Mouse (Mus musculus) layer of hippocampus, adult 11-12 months (tissue): ENCODE measurements around the gene Rfc2.

Source experiments
- DNase-seq: peaks from one replicate; pipeline ENCODE4 v3.0.0; 2022; ENCODE audit warnings: low spot score

Gene Rfc2

GRCm38 (mm10) chr5:134581146-134581545 lies at the start of gene Rfc2:
Rfc2 (plus strand) TSS chr5:134581366.
- DNase-seq, result no peak

DNA sequence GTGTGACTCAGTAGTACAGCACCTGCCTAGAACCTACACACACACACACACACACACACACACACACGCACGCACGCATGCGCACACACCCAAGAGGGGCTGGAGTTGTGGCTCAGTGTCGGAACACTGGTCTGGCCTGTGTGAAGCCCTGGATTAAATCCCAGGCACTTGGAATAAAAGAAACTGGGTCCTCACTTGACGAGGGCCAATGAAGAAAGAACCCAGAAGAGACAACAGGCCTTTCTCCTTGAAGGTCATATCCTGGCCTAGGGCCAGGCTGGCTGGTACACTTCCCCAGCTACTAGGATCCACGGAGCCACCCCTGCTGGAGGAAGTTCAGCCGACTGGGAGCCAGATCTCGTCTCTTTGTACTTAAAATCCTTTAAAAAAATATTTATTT lies 49.6 kb upstream of the Rfc2 start:
- DNase-seq, result peak; percentile 77

GRCm38 (mm10) chr5:134532417-134532816 lies 48.7 kb upstream of the Rfc2 start:
- DNase-seq, result no peak

GRCm38 (mm10) chr5:134536036-134536435 lies 45.1 kb upstream of the Rfc2 start:
- no peak for DNase-seq

DNA sequence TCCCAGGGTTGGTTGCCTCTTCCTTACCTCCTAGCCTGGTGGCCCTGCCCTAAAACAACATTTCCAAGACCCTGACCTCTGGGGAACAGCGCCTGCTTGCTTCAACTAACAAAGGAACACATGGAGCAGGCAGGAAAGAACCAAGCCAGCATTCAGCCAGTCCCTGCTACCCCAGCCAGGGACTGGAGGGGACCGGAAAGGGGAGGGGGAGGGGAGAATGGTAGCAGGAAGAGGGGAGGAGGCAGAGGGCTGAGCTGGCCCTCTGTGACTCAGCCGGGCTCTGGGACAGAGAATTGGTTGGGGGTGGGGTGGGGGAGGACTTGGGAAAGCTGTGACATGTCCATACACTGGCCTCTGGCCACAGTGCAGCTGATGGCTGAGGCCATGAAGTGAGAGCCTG lies 41.3 kb upstream of the Rfc2 start:
- DNase-seq, result no peak

- no peak for DNase-seq
Observed at GRCm38 (mm10) chr5:134540881-134541280, 40.3 kb upstream of the Rfc2 start.

GRCm38 (mm10) chr5:134541640-134542039 lies 39.5 kb upstream of the Rfc2 start:
- DNase-seq, result no peak

GRCm38 (mm10) chr5:134544516-134545241 lies 36.5 kb upstream of the Rfc2 start:
- DNase-seq, result no peak

GRCm38 (mm10) chr5:134545242-134545629 lies 35.9 kb upstream of the Rfc2 start:
- DNase-seq, result no peak

DNA sequence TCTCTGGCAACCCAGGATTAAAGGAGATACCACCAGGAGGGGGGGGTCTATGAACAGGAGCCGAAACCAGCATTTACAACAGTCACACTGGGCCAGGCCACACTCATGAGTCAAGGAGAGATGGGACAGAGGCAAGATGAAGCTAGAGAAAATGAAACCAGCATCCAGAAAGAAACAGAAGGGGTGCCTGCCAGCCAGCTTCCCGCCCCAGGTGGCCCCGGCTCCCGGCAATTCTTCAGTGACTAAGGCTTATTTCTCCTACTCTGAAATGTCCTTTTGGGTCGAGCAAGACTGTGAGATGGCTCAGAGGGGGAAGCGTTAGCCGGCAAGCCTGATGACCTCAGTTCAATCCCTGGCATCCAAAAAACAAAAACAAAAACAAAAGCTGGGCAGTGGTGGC lies 34.4 kb upstream of the Rfc2 start:
- no peak for DNase-seq

GRCm38 (mm10) chr5:134548306-134548705 lies 32.9 kb upstream of the Rfc2 start:
- no peak for DNase-seq

DNA sequence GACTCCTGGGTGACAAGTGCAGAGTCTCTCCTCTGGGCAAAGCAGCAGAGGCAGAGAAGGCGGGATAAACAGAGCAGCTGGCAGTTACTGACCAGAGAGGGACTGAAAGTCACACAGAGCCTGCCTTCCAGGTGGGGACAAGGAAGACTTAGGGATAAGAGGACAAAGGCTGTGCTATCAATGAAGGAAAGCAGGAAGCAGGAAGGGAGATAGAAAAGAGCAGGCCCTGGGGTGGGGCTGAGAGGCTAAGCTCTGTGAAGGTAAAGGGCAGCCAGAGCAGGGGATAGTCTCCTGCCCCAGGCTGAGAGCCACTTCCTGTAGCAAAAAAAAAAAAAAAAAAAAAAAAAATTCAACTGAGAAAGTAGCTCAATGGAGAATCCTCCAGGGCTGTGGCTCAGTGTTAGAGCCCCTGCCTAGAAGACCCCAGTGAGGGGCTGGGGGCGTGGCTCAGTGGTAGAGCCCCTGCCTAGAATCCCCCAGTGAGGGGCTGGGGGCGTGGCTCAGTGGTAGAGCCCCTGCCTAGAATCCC lies 31.5 kb upstream of the Rfc2 start:
- DNase-seq, result no peak

DNA sequence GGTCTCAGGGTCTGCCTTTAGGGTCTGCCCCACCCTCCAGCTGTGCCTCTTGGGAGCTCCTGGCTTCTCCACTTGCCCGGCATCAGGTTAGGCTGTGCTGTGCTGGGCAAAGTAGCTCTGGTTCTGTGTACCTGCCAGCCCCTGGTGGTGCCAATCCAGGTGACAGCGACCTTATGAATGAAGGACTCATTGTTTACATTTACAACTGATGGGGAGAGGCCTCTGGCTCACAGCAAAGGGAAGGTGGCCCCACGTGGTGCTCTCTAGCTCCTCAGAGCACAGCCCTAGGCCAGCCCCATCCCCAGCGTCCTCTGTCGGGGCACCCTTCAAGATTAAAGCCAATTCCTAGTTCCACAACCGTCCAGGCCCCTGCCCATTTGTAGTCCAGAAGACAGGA lies 30.3 kb upstream of the Rfc2 start:
- no peak for DNase-seq

- peak; percentile 68 for DNase-seq
Observed at GRCm38 (mm10) chr5:134551233-134552109, 29.7 kb upstream of the Rfc2 start.

DNA sequence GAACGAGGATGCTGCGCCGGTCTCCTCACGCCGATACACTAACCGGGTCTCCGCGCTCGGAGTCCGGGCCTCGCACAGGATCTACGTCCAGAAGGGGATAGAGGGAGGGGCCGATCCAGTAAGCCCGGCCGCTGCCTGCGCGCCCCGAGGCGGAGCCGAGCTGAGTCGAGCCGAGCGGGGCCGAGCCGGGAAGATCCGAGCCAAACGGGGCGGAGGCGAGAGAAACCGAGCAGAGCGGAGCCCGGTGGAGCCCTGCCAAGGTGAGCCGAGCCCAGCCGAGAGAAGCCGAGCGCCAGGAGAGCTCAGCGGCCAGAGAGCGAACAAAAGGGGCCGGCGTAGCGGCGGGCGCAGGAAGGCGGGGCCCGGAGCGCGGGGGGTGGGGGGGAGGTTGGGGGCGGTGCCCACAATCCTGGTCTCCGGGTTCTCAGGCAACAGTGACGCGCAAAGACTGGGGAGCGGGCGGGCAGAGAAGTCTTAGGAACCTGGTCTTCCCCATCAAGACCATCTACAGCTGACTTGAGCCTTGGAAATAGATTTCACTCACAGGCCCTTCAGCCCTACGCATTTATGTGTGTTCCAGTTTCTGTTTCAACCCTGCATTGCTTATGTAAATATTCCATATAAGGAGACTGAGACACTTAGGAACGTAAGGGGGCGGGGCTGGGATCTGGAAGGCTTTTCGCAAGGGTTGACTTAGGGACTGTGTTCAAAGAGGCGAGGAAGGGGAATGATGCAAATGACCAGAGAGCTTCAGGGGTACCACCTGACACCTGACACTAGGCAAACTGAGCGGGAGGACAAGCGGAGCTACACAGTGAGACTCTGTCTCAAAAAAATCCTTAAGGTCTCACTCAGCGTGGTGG lies 28.8 kb upstream of the Rfc2 start, which contains the start of gene Clip2:
Gene Clip2 (minus strand): TSS at position 325 of the 863 bp plus-strand sequence.
- peak; percentile 99 for DNase-seq

DNA sequence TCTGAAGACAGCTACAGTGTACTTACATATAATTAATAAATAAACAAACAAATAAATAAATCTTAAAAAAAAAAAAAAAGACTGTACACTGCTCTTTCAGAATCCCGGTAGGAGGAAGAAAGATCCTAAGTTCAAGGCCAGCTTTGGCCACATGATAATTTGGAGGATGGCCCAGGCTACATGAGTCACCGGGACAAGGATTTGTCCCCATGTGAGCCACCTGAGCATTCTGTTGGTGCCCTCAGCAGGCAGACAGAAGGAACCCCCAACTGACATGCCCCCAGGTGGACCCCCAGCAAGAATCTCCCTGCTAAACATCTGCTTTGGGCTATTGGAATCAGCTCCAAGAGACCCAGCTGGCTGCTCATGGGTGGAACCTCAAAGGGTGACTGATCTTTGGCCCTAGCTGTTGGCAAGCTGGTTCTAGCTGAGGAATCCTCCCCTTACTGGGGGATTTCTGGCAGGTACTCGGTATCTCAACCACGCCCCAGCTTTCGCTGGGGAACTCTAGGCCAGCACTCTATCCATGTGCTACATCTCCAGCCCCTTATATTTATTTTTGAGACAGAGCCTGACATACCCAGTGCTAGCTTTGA lies 27.1 kb upstream of the Rfc2 start:
- no peak for DNase-seq

- peak; percentile 76 for DNase-seq
Observed at GRCm38 (mm10) chr5:134555463-134556164, 25.6 kb upstream of the Rfc2 start.

DNA sequence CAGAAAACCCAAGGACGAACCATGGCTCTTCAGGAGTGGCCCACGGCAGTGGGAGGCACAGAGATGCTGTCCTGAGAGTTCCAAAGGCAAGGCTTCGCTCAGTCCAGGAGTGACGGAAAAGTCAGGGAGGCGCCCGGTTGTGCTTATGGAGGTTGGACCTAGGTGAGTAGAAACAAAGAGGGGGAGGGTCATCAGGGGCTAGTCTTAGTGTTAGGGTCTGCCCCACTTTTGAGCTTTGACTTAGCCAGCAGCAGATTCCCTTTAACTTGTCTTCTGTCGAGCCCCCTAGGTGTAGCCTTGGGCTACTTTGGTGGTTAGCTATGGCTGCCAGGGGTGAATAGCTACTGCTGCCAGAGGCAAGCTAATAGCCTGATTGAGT lies 21.1 kb upstream of the Rfc2 start, which contains the start of gene Syna:
Gene Syna (minus strand): TSS at position 101 of the 379 bp plus-strand sequence.
- DNase-seq, result no peak

DNA sequence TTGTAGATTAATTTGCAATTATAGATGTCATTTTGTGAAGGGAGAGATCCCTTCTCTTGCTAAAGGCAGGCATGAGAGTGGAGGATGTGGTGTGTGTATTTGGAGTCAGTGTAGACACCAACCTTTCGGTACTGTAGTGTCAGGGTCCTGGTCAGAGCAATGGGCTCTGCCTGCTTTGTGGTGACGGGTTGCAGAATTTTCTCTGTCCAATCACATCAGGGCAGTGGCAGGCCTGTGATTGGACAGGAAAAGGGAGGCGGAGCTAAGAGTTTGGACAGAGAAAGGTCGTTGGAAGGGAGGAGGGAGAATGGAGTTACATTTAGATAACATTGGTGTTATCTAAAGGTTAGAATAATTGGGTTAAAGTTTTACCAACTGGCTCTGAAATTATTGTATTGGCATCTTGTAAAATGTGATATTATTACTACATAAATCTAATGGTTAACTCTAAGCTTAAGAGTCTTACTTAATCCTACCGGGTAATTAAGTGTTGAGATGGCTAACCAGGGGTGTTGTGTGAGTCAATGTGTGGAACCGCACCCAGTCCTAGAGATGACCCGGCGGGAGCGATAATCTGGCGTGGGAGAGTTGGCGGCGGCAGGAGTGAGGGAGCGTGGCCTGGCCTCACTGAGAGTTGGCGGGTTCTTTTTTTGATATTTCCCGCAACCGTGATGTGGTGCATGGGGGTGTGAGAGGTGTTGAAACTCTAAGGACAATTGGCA lies 20.6 kb upstream of the Rfc2 start:
- DNase-seq, result no peak

DNA sequence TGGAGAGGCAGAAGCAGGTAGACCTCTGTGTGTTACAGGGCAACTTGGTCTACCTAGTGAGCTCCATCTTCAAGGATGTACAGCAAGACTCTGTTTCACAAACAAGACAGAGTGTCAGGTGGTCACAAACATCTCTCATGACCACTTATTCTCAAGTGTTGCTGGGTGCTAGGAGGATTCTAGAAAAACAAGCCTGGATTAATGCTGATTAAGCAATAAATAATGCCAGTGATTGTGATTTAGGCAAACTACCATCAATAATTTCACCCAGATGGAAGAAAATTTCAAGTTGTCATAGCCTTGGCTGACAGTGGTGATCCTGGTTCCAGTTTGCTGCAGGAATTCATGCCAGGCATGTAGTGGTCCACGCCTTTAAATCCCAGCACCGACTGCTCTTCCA lies 16.9 kb upstream of the Rfc2 start:
- DNase-seq, result no peak
